Mouse (Mus musculus) cerebellum, postnatal 10 days (tissue): ENCODE results near the gene Ptp4a2.
"Not testable (repeated sequence)": the region's sequence is repeated elsewhere in the genome, so short reads cannot be mapped to it uniquely, and the experiment has no call there.

ENCODE experiments used
- DNase-seq, 2 experiments: peaks; one replicate each; pipeline ENCODE4 v3.0.0; 2021; ENCODE audit warnings: mixed read lengths in 2 of 2

Gene Ptp4a2

DNA sequence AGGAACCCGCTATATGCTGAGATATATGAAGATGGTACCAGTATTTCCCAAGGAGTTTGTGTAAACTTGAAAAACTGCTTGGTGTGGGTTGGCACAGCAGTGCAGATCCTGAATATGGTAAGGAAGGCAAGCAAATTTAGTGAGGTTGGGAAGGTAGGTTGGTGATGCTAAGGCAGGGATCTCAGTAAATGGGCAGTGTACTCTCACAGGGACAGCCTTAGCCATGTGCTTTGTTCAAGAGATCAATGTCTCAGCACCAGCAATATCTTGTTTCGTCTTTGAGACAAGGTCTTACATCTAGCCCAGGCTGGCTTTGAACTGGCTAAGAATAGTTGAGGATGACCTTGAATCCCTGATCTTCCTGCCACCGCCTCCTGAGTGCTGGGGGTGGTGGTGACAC, 43.6 kb downstream of the Ptp4a2 start:
- DNase-seq = no peak

DNA sequence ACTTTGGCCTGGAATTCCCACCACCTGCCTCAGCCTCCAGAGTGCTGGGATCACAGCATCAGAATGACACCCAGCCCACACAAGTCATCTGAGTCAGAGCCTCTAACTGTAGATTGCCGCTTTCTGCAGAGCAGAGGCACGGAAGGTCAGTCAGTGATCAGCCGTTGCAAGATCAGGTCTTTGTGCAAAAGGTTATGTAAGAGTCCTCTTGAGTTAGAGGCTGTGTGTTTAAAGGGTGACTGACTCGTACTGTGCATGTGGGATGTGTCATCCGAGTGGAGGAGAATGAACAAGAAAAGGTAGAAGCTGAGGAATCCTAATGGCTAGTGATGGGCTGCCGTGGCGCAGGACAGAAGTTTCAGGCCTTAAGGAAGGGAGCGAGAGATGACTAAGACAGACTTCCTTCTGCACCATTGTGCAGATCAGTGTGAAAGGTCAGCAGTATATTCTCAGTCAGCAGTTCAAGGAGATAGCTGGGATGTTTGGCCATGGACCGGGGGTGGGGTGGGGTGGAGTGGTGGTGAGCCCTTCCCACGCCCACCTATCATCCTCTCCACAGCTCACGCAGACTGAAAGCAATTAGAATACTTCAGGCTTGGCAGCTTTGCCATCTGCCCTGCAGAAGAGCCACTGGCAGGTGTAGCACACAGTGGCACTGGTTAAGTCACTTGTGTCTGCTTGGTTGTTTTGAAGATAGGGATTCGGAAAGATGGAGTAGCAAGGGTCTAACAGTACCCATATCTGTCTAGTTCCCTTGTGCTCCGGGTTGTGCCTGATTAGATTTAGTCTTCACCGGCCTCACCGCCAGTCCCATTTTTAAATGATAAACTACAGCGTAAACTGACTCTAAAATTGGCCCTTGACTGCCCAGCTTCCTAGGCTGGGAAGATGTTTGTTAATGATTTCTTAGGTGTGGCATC, 44.3 kb downstream of the Ptp4a2 start:
- no peak for DNase-seq

DNA sequence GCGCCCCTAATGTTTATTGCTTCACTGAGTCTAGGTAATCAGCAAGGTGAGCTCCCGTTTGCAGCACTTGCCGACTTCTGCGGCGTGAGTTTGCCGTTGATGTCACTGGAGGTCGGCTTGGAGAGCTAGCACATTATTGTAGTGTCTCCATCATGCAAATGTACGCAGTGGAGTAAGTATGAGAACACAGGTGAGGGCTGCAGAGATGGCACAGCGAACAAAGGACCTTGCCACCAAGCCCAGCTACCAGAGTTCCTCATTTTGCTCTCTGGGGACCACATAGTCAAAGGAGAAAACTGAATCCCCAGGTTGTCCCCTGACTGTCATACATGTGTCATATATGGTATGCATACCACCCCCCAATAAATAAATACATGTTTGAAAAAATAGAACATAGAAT, 49.4 kb downstream of the Ptp4a2 start:
- DNase-seq = no peak

DNA sequence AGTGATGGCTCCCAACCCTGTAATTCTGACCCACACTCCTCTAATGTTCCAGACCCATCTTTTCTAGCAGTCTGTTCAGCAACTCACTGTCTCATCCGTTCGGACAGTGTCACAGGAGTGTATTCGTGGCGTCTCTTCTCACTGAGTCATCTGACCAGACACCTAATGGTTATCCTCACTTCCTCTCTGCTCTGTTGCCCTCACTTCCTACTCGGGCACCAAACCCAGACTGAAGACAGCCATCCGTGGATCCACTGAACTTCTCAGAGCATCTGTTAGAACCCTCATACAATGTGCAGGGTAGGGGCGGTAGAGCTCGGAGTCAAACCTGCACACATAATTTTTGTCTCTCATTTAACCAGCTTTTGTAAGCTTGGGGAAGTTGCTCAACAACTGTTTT, 50.4 kb downstream of the Ptp4a2 start:
- no peak for DNase-seq

DNA sequence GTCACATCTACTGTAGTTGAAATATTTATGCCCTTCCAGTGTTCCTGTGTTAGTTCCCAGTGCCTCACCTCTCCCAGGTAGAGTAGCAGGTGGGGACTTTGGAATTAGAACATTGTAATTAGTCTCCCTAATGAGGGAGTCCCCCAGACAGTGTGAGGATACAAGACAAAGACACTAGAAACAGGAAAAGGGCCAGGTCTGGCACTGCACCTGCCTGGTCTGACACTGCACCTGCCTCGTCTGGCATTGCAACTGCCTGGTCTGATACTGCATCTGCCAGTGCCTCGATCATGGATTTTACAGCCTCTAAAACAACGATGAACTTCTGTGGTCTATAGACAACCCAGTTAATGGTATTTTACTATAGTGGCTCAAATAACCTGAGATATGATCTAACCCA, 51.3 kb downstream of the Ptp4a2 start:
- no peak for DNase-seq

DNA sequence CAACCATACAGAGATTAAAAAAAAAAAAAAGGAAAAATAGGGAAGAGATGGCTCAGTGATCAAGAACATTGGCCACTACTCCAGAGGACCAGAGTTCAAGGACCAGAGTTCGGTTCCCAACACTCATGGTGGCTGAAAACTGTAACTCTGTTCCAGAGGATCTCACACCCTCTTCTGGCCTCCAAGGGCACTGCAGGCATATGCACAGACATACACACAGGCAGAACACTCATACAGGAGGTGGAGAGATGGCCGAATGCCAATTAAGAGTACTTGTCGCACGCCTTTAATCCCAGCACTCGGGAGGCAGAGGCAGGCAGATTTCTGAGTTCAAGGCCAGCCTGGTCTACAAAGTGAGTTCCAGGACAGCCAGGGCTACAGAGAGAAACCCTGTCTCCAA, 55.2 kb downstream of the Ptp4a2 start:
- not testable (repeated sequence) for DNase-seq

DNA sequence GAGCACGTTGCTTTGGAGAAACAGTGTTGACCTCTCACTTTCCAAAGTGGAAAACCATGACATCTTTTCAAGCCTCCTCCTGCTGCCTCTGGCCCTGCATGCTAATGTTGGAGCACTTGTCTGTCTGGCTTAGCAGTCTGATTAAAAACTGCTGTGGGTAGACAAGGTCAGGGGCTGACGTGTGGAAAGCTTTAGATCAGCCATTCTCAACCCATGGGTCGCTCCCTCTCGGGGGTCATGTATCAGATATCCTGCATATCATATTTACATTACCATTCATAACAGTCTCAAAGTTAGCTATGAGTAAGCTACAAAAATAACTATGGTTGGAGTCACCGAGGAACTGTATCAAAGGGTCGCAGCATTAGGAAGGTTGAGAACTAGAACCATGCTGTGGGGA, 57.2 kb downstream of the Ptp4a2 start:
- DNase-seq = no peak

DNA sequence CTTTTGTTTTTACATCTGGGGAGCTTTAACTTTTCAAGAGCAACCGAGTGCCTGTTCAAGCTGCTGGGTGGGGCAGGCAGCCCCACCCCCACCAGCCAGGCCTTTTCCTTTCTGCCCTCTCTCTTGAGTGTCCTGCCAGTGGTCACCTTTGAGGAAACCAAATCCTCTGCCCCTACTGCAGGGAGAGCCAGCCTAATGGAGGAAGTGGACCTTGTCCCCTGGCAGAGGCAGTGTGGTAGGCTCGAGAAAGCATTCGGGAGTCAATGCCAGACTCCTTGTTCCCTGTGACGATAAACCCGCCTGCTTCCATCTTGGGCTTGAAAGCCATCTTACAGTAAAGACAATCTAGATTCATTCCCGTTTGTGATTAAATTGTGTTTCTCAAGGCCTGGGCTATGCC, 59.5 kb downstream of the Ptp4a2 start:
- no peak for DNase-seq

DNA sequence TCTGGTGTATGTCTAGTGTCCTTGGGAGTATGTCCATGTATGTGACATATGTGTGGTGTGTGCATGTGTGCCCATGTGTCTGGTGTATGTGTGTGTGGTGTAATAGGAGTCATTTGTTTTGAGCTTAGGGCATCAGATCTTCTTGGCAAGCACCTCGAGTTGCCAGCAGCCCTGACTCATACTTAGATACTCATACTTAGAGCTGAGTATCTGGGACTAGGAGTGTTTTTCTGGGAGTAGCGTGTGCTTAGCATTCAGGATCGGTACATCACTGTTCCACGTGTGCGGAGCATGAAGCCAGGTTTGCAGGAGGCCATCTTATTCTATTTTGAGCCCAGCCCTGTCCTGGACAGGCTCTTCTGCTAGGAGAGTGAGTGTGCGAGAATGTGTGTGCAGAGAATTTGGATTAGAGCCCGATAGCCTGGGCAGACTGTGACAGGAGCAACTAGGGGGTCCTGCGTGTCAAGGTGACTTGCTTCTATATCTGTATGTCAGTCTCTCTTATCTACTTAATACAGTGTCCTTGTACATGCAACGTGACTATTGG, 61.4 kb downstream of the Ptp4a2 start:
- no peak for DNase-seq

DNA sequence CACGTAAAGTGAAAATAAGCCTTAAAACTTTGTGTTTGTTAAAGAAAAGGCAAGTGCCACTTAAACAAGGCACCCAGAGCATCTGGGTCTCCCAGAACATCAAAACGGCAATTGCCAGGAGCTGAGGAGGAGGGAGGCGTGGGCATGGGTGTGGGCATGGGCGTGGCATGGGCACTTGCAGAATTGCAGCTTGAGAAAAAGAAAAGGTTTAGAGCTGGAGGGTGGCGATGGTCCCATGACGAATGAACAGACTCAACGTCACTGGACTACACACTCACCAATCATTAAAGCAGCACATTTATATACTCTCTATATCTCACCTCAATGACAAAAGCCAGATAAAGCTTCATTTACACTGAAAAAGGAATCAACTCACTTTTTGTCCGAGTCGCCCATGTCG, 63.8 kb downstream of the Ptp4a2 start:
- DNase-seq = no peak

DNA sequence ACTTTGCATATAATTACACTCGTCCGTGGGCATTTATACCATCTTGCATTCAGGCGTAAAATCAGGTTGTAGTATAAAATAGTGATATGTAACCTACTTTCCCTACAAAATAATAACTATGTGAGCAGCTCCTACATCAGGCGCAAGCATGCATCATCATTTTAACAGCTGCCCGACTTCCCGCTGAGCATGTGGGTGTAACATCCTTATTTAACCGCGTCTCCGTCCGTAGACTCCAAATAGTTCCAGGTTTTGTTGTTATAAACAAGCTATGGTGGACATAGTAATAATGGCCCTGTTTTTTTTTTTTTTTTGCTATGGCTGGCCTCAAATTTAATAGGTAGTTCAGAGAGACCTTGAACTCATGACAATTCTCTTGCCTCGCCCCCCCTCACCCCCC, 64.4 kb downstream of the Ptp4a2 start:
- no peak for DNase-seq

DNA sequence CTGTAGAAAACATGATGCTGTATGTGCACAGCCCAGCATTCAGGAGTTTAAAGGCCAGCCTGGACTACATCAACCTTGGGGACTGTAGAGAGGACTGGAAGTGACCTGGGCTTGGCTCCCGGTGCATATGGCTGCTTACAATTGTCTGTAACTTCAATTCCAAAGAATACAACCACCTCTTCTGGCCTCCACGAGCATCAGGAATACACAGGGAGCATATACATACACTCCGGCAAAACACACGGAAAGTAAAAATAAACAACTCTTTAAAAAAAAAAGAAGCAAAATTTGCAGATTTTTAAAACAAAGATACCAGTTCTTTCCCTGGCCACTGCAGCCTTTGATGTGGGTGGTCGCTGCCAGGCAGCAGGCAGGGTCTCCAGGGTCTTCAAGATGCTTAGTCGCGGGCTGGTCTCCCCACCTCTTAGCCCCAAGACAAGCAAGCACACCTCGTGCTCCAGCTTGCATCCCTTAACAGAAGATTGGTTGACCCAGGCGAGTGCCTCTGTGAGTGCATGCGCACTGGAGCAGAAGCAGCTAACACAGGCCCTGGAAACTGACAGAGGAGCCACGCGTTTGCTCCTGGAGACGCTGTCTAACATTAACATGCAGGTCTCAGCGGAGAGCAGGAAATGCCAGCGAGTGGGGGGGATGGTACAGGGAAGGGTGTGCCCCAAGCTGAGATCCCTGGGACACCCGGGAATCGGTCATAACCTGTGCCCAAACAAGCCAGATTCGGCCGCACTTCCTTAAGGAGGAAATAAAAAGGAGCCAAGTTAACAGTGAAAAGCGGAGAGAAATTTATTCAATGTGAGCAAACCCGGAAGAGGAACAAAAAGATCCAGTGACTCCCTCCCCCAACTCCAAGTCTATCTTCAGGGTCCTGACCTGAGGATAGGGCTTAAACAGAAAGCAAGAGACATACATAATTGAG, 66.1 kb downstream of the Ptp4a2 start:
- DNase-seq = peak; percentile 68 to 74

DNA sequence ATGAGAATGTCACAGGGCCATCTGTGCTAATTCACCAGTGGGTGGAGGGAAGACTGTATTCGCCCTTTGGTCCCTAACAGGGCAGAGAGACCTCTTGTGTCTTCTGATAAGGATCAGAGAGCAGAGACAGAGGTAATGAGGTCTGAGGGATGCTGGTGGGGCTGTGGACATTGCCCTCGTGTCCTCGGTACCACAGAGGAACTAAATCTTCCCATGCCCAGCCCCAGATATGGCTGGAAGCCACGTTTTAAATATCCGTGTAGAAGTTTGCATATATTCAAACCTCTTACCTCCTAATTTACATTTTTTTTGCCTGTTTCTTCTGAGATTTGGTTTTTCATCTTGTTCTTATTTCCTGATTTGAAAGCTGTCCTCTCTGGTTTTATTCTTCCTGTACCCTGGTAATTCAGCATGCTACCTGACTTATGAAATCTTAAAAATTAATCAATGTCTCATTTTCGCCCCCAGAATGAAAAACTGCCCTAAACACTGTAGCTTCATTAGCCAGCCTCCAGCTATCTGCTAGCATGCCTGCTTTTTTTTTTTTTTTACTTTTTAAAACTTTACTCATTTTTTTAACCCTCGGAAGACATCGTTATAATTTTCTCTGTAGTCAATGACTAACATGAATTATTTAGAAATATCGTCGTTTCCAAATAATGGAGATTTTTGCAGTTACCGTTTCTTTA, 67.1 kb downstream of the Ptp4a2 start:
- peak in 1 of 2 experiments; percentile 25 for DNase-seq

DNA sequence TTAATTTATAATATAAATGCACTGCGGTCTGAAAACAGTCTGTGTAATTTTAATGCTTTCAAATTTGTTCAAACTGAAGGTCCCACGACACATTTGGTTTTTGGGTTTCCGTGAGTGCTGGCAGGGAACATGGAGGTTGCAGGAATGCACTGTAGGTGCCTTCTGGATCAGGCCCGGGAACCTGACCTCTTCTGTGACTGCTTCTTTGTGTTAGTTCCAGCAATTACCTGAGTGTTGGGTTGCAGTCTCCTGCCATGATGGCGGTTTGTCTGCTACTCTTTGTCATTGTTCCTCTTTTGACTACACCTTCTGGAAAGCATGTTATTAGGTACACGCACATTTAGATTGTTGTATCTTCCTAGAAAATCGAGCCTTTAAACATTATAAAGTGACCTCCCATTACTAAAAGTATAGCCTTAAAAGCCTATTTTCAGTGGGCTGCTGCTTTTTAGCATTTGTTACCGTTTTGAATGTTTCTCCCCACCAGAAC, 67.7 kb downstream of the Ptp4a2 start:
- no peak for DNase-seq

DNA sequence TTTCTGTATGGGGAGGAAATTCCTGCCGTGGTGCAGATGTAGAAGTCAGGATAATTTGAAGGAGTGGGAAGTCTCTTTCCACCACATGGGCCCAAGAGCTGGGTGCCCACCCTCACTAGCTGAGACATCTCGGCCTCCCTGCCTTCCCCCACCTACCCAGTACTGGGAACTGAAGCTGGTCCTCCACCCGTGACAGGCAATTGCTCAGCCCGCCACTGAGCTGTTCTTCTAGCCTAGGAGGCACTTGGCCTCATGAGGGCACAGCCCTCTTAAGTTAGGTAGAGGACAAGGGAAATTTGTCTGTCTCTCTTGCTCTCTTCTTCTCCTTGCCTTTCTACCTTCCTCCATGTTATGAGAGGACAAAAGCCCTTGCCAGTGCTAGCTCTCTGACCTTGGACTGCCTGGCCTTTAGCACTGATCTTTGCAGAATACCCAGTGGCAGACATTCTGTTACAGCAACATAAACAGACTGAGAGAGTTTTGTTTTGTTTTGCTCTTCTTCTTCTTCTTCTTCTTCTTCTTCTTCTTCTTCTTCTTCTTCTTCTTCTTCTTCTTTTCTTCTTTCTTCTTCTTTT, 68.3 kb downstream of the Ptp4a2 start:
- DNase-seq = no peak

DNA sequence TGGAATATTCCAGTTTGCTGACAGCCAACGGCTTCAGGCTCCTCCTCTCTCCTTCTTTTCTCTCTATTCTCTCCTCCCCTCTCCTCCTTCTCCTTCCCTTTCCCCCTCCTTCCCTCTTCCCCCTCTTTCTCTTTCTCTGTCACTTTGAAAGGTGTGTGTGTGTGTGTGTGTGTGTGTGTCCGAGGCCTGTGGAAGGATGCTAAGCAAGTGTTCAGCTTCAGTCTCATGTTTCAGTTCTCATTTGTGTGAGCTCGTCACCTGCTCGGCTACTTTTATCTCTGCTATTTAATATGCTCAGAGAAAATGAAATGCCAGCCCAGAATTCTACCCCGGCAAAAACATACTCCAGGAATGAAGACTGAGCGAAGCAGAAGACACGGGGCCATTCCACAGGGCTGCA, 69.6 kb downstream of the Ptp4a2 start:
- no peak for DNase-seq

DNA sequence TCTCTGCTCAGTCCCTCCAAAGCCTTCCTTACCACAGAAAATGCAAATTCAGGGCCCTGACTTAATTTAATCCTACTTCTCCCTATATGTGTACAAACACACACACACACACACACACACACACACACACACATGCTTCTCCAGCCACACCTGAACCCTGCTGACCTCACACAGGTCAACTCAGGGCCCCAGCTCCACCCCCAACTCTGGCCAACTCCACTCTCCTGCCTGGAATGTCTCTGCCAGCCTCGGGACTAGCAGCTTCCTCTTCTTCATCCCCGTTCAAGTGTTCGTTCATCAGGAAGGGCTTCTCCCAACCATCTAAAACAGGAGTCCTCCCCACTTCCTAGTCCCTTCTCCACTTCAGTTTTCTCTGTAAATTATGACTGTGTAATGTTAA, 70.6 kb downstream of the Ptp4a2 start:
- DNase-seq = no peak

DNA sequence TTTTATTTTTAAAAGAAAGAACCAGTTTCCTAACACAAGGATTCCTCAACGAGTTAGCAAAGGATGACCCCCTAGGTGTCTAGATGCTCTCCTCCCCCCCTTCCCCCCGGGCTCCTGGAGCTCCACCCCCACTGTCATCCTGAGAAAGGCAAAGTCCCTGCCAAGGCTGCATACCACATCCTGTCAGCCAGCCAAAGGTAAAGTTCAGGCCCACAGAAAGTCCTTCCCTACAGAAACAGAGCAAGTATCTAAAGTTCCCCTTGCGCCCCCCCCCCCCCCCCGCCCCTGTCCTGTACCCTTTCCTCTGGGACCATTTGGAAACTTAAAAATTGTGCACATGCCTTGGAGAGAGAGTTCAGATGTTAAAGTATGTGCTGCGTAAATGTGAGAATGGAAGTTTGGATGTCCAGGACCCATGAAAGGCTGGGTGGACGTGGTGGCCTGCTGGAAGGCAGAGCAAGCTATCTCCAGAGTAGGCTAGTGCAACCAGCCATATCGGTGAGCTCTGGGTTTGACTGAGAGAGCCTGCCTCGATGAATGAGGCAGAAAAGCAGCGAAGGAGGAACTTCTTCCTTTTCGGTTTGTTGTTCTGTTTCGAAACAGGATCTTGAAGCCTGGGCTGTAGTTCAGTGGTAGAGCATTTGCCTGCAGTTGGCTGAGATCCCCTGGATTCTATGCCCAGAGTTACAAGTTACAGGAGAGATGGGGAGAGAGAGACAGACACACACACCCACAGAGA, 71.7 kb downstream of the Ptp4a2 start:
- peak; percentile 25 to 29 for DNase-seq

DNA sequence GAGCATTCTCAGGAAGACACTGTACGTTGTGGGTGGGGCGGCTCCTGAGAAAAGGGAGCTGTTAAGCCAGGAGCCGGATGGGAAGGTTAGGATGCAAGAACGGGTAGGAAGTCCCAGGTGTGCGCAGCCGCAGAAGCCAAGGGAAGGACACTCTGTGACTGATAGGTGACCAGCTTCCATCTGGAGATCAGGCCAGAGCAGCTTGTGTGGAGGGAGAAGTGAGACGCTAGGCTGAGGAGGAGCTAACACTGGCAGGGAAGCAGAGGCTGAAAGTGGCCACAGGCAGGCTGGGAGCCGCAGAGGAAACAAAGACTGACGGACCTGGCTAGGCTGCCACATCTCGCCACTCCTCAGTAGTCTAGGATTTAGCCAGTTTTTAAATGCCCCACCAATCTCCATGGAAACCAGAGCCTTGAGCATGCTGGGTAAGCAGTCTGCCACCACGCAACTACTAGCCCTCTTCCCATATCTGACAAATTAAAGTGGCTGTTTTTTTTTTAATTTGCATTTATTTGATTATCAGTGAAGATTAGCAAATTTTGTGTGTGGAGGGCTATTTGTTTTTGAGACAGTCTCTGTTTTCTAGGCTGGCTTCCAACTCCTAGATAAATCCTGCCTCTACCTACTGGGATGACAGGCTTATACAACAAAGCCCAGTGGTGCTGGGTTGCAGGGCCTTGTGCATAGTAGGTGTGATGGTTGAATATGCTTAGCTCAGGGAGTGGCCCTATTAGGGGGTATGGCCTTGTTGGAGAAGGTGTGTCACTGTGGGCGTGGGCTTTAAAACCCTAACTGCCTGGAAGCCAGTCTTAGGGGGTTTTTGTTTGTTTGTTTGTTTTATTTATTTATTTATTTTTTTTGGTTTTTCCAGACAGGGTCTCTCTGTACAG, 73.3 kb downstream of the Ptp4a2 start:
- peak; percentile 56 to 58 for DNase-seq

DNA sequence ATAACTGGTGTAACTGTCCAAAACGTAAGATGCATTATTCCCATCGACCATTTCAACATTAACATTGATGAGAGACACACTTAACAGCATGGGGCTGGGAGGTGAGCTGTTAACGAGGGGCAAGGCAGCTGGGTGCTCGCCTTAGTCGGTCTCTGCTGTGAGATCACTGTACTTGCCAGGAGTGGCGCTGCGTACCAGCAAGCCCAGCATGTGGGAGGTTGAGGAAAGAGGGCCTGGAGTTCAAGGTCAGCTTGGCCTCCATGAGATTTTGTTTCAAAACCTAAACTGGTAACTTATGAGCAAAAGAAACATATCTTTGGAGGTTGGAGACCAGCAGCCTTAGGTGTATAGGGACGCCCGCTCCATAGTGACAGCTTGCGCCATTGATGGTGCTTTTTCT, 78.6 kb downstream of the Ptp4a2 start:
- no peak for DNase-seq

DNA sequence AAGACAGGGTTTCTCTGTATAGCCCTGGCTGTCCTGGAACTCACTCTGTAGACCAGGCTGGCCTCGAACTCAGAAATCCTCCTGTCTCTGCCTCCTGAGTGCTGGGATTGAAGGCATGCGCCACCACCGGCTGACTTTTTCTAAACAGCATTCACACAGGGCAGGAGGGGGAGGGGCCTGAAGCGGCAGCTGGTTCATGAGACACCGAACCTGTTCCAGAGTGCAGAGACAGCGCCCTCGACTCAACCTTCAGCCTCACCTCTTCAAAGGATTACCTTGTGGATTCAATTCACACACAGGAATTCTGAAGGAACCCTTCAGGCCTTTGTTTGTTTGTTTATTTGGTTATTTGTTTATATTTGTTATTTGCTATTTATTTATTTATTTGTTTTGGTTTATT, 79.1 kb downstream of the Ptp4a2 start:
- DNase-seq = no peak
